Mouse (Mus musculus): ENCODE data around the gene Bmp3.

Gene Bmp3

DNA sequence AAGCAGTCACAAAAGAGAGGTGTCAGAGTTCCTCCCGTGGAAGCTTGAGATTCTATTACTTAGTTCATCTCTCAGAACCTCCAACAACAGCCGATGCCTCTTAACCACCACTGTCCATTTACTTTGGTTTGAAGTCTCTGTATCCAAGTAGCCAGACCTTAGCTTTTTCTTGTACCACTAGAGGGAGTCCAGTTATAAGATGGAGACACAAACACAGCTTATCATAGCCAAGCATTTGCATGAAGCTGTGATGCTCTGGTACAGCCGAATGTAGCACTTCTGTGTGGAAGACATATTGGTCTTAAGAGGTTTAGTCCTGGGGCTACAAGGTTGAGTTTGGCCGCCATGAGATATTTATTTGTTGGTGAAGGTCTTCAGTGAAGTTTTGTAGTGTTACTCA, 48.1 kb downstream of the Bmp3 start:
- DNase-seq (ENCODE audit: low spot score) = no peak

DNA sequence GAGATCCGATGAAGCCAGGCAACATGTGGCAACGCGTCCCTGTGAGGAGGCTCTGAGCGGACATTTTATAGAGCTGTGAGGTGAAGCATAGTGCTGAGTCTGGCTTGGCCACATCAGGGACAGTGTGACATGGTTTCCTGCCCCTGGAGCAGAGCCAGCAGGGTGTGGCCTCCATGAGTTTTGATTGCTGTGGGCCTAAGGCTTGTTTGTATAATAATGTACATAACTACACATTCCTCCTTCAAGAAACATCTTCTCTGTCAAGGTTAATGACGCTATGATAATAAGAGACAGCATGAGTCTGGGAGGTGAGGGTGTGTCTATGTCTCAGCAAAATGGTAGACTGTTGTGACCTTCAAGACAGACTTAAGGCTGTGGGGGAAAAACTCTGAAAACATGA, 64.5 kb downstream of the Bmp3 start:
- no peak for DNase-seq (ENCODE audit: low spot score)

GRCm38 (mm10) chr5:98921608-98922007, 67.4 kb downstream of the Bmp3 start:
- no peak for DNase-seq (ENCODE audit: low spot score)

- DNase-seq (ENCODE audit: low spot score) = no peak
Observed at GRCm38 (mm10) chr5:98922921-98923320, 68.7 kb downstream of the Bmp3 start.

Data from urinary bladder, postnatal 10 days (tissue).